Mouse (Mus musculus): ENCODE measurements around the gene Mis12. TPM values are rescaled to one million over a fixed set of nuclear protein-coding genes. Genes with fewer than 3 reads are reported as not detected.

Mis12 gene
- total RNA-seq, 2 experiments from 2014 or later, result 20.4 to 20.8 TPM

DNA sequence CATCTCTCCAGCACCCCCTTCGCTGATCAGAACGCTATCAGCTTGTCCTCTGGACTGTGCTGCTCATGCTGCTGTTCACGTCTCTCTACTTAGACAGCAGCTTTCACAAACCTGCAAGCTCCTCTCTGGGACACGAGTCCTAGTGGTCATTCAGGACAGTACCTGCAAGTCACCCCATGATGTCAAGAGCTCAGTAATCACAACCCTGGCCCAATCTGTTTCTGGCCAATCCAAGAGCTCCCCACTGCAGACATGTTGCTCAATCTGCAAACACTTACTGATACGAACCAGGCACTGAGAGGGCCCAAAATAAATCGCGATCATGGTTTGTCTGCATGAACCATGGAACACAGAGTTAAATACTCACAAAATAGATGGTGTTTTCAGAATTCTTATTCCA, 6.7 kb upstream of the Mis12 start:
- DNase-seq (ENCODE audit: low spot score in 2 of 2), result no peak

DNA sequence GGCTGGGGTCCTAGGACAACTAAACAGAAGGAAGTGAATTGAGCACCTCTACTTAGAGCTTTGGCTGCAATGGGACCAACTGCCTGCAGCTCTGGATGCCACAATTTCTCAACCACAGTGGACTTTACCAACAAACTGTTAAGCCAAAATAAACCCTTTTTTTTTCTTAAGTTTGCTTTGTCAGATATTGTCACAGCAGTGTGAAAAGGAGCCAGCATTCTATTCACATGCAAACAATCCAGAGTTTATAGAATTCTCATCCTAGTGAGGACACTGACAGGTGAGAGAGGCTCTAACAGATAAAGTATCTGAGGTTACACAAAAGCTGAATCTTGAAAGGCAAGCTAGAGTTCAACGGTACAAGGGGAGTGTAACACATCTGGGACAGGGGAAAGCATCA, 2.4 kb upstream of the Mis12 start:
- no peak for DNase-seq (ENCODE audit: low spot score in 2 of 2)

DNA sequence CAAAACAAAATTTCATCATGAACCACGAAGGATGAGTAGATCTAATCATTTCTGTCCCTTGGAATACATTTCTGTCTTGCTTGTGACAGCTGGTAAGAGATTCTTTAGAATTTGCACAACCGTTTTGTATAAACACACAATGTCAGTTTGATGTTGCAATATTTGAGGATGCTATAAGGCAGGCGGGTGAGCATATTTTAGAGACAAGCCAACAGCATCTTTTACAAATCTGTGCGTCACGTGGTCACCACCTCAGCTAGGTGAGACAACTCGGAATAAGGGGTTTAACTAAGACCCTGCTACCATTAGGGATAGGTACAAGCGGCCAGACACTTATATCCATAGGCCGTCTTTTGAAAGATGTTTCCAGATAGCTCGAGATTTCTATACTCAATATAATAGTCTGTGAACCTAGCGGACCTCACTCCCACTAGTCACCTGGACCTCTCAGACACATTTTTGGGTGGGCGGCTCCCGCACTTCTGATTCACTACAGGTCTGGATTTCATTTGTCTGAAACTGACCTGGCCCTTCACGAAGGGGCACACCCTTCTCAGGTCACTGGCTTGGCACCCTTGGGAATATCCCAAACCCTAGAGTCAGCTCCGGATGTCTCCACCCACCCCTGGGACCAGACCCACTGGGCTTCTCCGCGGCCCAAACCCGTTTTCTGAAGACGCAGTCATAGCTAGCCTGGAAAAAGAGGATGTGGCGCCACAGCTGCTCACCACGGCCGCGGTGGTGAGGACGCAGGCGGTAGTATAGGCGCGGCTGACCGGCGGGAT, 803 bp upstream of the Mis12 start:
- peak in 1 of 2 experiments; percentile 6 for DNase-seq (ENCODE audit: low spot score in 2 of 2)

DNA sequence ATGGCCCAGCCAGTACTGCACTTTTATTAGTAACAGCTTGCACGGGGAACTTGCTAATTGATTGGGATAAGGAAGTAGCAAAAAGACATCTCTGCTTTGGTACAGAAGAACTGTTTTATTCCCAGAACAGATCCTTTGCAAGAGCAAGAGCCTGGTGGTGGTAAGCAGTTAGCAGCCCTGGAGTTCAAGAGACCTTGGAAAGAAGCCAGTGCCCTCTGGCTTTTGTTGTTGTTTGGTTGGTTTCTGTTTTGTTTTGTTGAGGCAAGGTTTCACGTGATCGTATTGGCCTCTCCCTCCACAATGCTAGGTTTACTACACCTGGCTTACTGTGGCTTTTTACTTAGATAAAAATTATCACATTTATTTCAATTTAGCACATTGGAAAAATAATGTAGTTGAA, 8.9 kb downstream of the Mis12 start:
- DNase-seq (ENCODE audit: low spot score in 2 of 2), result no peak

DNA sequence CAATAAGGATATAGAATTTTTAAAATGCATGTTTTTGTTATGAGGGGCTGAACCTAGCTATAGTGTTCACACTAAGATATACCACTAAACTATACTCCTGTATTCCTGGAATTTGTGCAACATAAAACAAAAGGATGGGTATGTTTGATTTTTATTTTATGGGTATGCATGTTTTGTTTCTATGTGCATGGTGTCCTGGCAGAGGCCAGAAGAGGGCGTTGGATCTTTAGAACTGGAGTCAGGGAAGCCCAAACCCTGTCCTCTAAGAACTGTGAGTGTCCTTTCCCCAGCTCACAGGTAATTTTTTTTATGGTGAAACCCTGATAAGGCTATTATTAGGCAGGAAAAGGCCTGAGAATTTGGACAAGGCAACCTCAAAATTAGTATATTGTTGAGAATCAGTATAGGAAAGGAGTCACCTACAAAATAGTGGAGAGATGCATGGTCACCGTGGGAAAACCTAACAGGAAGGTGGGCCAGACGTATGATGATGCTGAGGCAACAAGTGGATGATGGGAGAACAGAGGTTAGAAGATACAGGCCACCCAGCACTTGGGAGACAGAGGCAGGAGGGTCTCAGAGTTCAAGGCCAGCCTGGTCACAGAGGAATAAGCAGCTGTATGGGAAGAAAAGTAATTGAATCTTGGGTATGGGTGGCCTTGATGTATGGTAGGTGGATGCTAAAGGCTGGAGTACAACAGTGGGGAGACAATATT, 10.2 kb downstream of the Mis12 start:
- DNase-seq (ENCODE audit: low spot score in 2 of 2), result no peak

DNA sequence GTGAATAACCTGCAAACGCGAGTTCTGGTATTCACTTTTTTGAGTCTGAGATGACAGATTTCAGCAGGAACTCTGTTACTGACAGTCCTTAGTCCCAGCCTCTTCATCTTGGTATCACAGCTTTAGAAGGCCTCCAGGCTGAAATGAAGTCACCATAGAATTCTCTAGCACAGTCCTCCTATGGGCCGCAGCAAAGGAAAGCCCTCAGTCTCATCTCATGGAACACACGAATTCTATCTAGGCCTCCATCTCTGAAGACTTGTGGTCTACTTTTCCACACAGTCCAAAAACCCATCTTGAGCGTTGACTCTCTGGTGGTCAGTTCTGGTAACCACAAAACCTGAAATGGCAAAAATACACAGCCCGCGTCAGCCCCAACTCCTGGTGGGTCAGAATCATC, 12.7 kb downstream of the Mis12 start:
- no peak for DNase-seq (ENCODE audit: low spot score in 2 of 2)

DNA sequence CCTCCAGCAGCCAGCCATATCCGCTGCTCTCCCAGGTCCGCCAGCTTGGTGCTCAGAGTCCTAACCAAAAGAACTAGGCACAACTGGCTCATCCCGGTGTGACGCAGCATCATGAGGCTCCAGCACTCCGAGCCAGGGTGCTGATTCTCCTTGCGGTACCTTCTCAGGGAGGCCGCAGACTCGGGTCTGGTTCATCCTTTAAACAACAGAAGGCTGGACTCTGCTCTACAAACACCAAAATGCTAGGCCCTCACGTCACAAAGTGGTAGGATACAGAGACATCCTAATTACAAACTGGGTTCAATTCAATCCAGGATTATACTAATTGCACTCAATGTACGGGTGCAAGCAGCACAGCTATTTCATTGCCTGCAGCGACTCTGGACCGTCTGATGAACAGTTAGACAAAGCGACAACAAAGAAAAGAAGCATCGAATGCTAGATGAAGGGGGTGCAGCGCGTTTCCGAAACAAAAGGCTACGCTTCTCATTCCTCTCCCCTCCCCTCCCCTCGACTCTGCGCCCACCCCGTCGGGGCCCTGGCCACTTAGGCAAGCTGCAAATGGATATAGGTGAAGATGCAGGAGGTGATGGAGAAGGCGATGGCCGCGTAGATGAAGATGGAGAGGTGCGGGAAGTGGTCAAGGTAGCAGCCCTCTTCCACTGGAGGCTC, 13.2 kb downstream of the Mis12 start:
- peak; percentile 41 to 59 for DNase-seq (ENCODE audit: low spot score in 2 of 2)

DNA sequence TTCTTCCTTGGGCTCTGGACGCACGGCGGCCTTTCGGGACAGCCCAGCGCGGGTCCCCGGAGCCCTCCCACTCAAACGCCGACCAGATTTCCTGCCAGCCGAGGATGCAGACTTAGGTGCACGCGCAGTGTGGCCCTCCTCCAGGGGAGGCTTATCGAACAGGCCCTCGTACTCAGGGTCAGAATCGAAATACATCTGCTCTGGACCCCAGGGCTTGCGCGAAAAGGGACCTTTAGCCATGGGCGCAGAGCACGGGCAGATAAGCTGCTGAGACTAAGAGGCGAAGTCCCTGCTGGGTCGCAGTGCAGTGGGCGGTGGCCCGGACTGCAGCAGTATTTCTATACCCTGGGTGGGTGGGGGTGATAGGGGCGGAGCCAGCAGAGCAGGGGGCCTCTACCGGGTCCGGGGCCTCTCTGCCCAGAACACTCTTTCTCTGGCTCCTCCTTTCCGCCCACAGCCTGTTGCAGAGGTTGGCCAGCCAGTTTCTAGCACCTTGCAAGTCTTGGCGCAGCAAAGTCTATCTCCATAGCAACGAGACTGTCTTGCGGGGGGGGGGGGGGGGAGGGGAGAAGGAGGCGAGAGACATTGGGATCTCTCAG, 13.9 kb downstream of the Mis12 start, which contains the start of gene 6330403K07Rik:
6330403K07Rik (minus strand) TSS at position 351 of the 599 bp plus-strand sequence.
- DNase-seq (ENCODE audit: low spot score in 2 of 2), result peak; percentile 61 to 73

DNA sequence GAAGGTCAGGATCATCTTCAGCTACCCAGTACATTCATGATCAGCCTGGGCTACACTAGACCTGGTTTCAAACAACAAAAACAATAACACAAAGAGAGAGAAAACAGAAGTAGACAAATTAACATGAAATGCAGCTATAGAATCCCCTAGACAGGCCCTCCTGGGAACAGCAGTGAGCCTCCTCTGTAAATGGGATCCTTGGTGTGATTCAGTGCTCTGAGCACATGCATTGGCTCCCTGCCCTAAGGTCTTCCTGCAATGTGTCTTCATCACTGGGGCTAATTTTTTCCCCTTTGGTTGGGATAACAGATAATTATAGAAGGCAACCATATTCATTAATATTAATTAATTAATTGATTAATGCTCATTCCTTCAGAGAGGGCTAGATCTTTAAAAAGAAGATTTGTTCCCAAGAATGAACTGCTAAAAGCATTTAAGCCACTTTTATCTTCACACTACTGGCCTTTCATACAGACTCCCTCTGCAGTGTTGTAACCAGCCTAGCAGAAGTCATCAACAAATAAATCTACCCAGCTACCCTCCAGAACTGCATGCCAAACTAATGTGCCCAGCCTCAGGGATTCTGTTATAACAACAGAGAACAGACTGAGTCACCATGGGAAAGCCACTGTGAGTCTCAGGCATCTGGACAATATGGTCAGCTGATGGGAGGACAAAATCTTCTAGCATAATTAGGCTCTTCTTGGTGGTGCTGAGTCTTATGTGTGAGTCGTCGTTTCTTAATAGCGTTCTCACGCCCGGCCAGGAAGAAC, 20.3 kb downstream of the Mis12 start:
- no peak for DNase-seq (ENCODE audit: low spot score in 2 of 2)

DNA sequence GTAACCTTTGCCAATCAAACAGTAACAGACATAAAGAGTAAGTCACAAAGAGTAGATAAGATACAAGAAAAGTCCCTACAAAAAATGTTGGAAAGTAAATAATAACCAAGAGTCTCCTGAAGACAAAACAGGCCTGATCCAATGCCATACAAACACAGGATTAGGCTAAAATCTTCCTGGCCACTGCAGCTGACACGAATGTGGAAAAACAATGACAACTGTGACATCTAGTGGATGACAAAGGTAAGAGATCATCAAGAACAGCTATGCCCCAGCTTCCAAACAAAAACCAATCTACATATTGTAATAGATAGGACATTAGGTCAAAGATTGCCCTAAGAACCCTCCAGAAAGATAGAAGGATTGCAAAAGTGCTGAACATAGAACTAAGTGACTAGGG, 33.1 kb downstream of the Mis12 start:
- DNase-seq (ENCODE audit: low spot score in 2 of 2), result peak in 1 of 2 experiments; percentile 12

DNA sequence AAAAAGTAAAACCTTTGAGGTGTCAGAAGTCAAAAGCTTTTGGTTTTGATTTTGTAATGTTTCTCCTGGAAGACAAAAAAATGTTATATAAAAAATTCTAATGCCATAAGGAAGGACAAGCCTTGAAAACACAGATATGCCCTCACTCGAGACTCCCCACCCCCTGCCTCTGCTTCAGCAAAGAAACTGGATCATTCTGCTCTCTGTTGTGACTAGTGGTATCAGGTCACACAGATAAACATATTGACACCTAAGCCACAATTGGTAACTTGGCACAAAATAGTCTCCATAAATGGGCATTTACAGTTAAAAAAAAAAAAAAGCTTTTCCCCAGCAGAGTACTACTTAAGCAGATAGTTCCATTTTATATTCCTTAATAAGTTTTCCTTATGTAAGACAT, 56.9 kb downstream of the Mis12 start:
- no peak for DNase-seq (ENCODE audit: low spot score in 2 of 2)

Other genes starting within 250 kb of the Mis12 start
- gene Scimp, start 207.0 kb upstream of the Mis12 start, total RNA-seq (2021), result not detected
- 100 to 1,000 TPM; 140 TPM for gene Rabep1, start 174.8 kb upstream of the Mis12 start, total RNA-seq (2021)
- gene Nup88, start 49.6 kb upstream of the Mis12 start, total RNA-seq (2021), result 10 to 100 TPM; 52.0 to 52.5 TPM
- 10 to 100 TPM; 39.6 to 42.2 TPM for gene Rpain, start 49.4 kb upstream of the Mis12 start, total RNA-seq (2021)
- 10 to 100 TPM; 96.4 to 97.1 TPM for gene C1qbp, start 36.6 kb upstream of the Mis12 start, total RNA-seq (2021)
- gene Dhx33, start 15.2 kb upstream of the Mis12 start, total RNA-seq (2021), result 10 to 100 TPM; 25.9 to 27.0 TPM
- gene Derl2, start 230 bp downstream of the Mis12 start, total RNA-seq (2021), result 10 to 100 TPM; 21.0 to 28.8 TPM
- 100 to 1,000 TPM; 274 to 322 TPM for gene 6330403K07Rik, start 13.9 kb downstream of the Mis12 start, total RNA-seq (2021)
- under 1 TPM; 0.58 to 0.87 TPM for gene Nlrp1a, start 125.1 kb downstream of the Mis12 start, total RNA-seq (2021)
- gene Nlrp1b, start 211.1 kb downstream of the Mis12 start, total RNA-seq (2021), result under 1 TPM; 0.09 to 0.26 TPM